Mouse (Mus musculus) intestine, embryonic 16.5 days (tissue): Measurements from ENCODE around the gene Amn. TPM values are rescaled to one million over a fixed set of nuclear protein-coding genes. Genes with fewer than 3 reads are reported as not detected.

Experiments
- ATAC-seq: fragments of 200-750 bp; cut with Nextera tagmentation; 2 replicates; pipeline ENCODE4 v1.8.0; 2017; ENCODE audit warnings: moderate TSS enrichment, moderate library complexity
- H3K27ac ChIP-seq: fragments of 300-500 bp; sonication (generic); 2 replicates; pipeline ENCODE4 v1.5.1; 2014; ENCODE audit warnings: mild to moderate bottlenecking, low read length
- H3K27me3 ChIP-seq: fragments of 300-500 bp; sonication (generic); replicated peaks from 2 replicates; pipeline ENCODE4 v1.6.1; 2014; ENCODE audit warnings: low read length, control low read depth, mixed read lengths; ENCODE audit not compliant: control insufficient read depth, insufficient read depth
- H3K36me3 ChIP-seq: fragments of 300-500 bp; sonication (generic); 2 replicates; pipeline ENCODE4 v1.6.1; 2014; ENCODE audit warnings: low read length, control low read depth; ENCODE audit not compliant: control insufficient read depth, insufficient read depth
- H3K4me1 ChIP-seq: fragments of 300-500 bp; sonication (generic); 2 replicates; pipeline ENCODE4 v1.6.1; 2014; ENCODE audit warnings: low read length, control low read depth, mixed read lengths; ENCODE audit not compliant: control insufficient read depth, insufficient read depth
- H3K4me2 ChIP-seq: fragments of 300-500 bp; sonication (generic); 2 replicates; pipeline ENCODE4 v1.6.1; 2014; ENCODE audit warnings: low read depth, low read length, control low read depth
- H3K4me3 ChIP-seq: fragments of 300-500 bp; sonication (generic); 2 replicates; pipeline ENCODE4 v1.5.1; 2014; ENCODE audit warnings: mild to moderate bottlenecking, low read length
- H3K9ac ChIP-seq: fragments of 300-500 bp; sonication (generic); 2 replicates; pipeline ENCODE4 v1.6.1; 2014; ENCODE audit warnings: low read depth, low read length
- H3K9me3 ChIP-seq: fragments of 300-500 bp; sonication (generic); 2 replicates; pipeline ENCODE4 v1.6.1; 2016; ENCODE audit warnings: low read length, control low read depth; ENCODE audit not compliant: control insufficient read depth
- WGBS: fragments of 180-500 bp; shearing (Covaris S2); extraction: QIAGEN DNeasy Blood & Tissue Kit; methylation state at CpG from one replicate; pipeline ENCODE4 v1.1.7; 2014; 5-methylcytosine and 5-hydroxymethylcytosine counted together
- polyA plus RNA-seq: library from polyadenylated mRNA; unstranded; fragments of >200 nt; fragmentation: Nextera tagmentation; extraction: Ambion mirVana; gene quantifications from 2 replicates; pipeline ENCODE4 v1.2.1, GENCODE M21; 2015

Amn gene
- 233 and 312 TPM in 2 replicates for polyA plus RNA-seq

DNA sequence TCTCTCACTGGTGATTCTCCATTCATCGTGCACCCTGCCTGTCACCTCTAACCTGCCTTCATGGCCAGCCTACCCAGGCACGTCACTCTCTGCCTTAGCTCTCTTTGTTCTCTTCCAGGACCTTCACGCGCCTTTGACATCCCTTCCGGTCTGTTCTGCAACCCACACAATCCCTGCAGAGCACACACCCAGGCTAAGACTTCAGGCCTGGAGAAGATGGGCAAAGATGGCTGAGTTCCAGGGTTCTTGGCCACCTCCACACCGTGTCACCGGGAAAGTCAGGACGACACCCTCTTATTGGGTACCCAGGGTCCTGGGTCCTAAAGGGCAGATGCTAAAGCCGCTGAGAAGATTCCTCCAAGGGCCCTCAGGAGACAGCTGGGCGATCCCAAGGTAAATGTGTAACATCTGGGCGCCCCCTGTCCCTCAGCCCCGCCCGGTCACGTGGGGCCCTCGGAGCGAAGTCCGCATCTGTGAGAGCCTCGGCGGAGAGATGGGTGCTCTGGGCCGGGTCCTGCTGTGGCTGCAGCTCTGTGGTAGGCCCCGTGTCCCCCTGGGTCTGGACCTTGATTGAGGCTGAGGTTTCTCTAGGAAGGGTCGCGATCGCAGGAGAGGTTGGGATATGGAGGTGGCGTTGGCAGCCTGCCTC lies at the start of gene Amn:
Amn (plus strand) TSS at position 467 of the 649 bp plus-strand sequence.
- peak within 1 kb of the TSS; percentile 52 for H3K4me3 ChIP-seq
- H3K4me2 ChIP-seq, result peak within 1 kb of the TSS; percentile 54
- peak; percentile 76 for ATAC-seq
- no peaks in the 10 kb centered on the region for H3K9me3 ChIP-seq
- no peaks in the 10 kb centered on the region for H3K36me3 ChIP-seq
- H3K4me1 ChIP-seq, result peaks cover 38% of the 10 kb centered on the region
- peak within 1 kb of the TSS; percentile 69 for H3K9ac ChIP-seq
- peaks cover 49% of the 10 kb centered on the region for H3K27me3 ChIP-seq
- 26% methylated on average over 25 of the region's 25 CpGs for WGBS
- H3K27ac ChIP-seq, result peak within 1 kb of the TSS; percentile 75

DNA sequence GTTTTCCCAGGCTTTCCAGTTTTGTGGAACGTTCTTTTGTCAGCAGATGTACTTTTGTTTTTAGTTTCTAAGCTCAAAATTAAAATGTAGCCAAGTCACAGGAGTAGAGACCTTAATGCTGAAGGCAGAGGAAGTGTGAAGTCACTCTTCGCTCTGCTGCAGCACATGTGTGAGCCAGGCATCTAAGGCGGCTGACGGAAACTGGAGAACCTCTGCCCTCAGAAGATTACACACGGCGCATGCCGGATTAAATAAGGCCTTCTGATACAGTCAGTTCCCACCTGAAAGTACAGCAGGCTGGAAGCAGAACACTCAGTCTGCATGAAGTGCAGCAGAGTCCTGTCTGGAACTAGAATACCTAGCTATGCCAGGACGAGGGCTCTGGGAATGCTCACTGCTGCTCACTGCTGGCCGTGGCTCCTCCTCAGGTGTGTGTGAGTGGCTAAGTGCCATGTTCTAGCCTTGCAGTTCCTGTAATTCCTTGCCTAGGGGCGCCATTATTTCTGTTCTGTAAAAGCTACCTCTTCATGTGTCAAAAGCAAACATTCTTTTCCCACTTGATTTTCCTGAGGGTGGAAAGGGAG lies 45.6 kb upstream of the Amn start:
- H3K4me3 ChIP-seq, result no peak overlapping the region
- no peak for ATAC-seq
- no peak overlapping the region for H3K27ac ChIP-seq
- no peak overlapping the region for H3K4me2 ChIP-seq
- H3K9me3 ChIP-seq, result no peaks in the 10 kb centered on the region
- no peak overlapping the region for H3K9ac ChIP-seq
- 72% methylated on average over 10 of the region's 10 CpGs for WGBS
- no peaks in the 10 kb centered on the region for H3K4me1 ChIP-seq
- peaks cover 11% of the 10 kb centered on the region for H3K36me3 ChIP-seq
- H3K27me3 ChIP-seq, result no peaks in the 10 kb centered on the region

DNA sequence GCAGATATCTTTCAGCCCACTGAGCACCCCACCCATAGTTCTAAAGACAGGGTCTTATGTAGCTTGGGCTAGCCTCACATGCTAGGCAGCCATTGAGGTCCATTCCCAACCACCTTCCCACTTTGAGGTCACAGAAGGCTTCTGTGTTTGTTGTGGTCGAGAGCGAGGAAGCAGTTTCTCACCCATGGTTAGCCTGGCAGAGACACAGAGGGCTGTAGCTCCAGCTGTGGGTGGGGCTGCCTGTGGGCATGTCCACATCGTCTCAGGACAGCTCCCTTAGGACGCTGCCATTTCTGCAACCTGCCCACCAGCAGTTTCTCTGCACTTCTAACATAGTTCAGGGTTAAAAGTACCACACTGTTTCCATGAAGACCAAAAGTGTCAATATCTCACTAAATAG lies 43.5 kb upstream of the Amn start:
- Histone ChIP-seq H3K36me3 (peaks cover 1% of the 10 kb centered on the region), H3K9ac (no peak overlapping the region), H3K27ac (no peak overlapping the region), H3K4me3 (no peak overlapping the region), H3K9me3 (no peaks in the 10 kb centered on the region), H3K4me1 (no peaks in the 10 kb centered on the region), H3K4me2 (no peak overlapping the region), H3K27me3 (no peaks in the 10 kb centered on the region)
- ATAC-seq, result no peak
- WGBS, result 80% methylated on average over 4 of the region's 4 CpGs

DNA sequence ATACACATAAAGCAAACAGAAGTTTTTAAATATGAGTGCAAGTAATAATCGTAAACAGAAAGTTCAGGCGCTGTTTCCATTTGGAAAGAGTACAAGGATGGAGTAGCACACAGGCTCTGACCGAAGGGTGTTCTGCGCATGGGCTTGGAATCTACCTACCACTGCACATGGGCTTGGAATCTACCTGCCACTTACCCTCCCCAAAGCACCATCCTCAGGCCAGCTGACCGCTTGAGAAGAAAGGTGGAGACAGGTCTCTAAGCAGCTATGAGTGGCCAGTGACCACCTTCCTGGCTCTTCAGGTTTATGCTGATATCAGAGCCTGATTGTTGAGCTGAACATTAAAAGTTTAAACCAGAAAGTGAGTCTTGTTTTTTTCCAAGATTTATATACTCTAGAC lies 42.4 kb upstream of the Amn start:
- Histone ChIP-seq H3K4me3 (no peak overlapping the region), H3K27me3 (no peaks in the 10 kb centered on the region), H3K9me3 (no peaks in the 10 kb centered on the region), H3K4me2 (no peak overlapping the region), H3K4me1 (no peaks in the 10 kb centered on the region), H3K27ac (no peak overlapping the region), H3K36me3 (no peaks in the 10 kb centered on the region), H3K9ac (no peak overlapping the region)
- ATAC-seq, result no peak
- WGBS, result 95% methylated on average over 5 of the region's 5 CpGs

DNA sequence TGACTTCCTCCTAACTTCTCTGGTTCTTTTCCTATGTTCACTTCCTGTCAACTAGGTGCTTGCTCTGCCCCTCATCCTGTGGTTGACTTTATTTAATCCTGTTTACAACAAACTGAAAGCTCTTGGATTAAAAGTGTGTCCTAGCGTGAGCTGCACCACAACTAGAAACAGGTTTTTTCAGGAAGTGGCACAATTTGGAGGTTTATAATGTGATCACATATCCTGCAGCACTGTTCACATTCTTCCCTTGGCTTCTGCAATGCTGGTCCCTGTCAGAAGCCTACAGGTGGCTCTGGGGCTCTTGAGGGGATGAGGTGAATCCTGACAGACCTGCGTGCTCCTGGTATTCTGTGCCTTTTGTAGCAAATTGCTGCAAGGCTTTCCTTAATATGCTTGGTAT lies 40.1 kb upstream of the Amn start:
- H3K27ac ChIP-seq, result no peak overlapping the region
- no peaks in the 10 kb centered on the region for H3K36me3 ChIP-seq
- no peak overlapping the region for H3K9ac ChIP-seq
- H3K27me3 ChIP-seq, result no peaks in the 10 kb centered on the region
- 96% methylated on average over 2 of the region's 2 CpGs for WGBS
- ATAC-seq, result no peak
- no peak overlapping the region for H3K4me2 ChIP-seq
- H3K4me3 ChIP-seq, result no peak overlapping the region
- peaks cover 11% of the 10 kb centered on the region; the same call in 1 of the 2 replicates for H3K4me1 ChIP-seq
- no peaks in the 10 kb centered on the region for H3K9me3 ChIP-seq

DNA sequence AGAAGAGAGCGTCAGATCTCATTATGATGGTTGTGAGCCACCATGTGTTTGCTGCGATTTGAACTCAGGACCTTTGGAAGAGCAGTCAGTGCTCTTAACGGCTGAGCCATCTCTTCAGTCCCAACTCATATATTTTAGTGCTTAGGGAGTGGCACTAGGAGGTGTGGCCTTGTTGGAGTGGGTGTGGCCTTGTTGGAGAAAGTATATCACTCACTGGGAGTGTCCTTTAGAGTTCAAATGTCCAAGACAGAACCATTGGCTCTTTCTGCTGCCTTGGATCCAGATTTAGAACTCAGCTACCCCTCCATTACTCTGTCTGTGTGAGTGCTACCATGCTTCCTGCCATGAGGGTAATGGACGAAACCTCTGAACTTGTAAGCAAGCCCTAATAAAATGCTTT lies 37.1 kb upstream of the Amn start:
- Histone ChIP-seq H3K4me2 (no peak overlapping the region), H3K9ac (no peak overlapping the region), H3K4me3 (no peak overlapping the region), H3K9me3 (no peaks in the 10 kb centered on the region), H3K27me3 (no peaks in the 10 kb centered on the region), H3K36me3 (no peaks in the 10 kb centered on the region; the same call in 1 of the 2 replicates), H3K27ac (0 out of 2 replicates have a peak overlapping the region, but pooled peaks have one; percentile 31), H3K4me1 (peaks cover 11% of the 10 kb centered on the region; the same call in 1 of the 2 replicates)
- ATAC-seq, result peak; percentile 78
- WGBS, result 82% methylated on average over 4 of the region's 4 CpGs

DNA sequence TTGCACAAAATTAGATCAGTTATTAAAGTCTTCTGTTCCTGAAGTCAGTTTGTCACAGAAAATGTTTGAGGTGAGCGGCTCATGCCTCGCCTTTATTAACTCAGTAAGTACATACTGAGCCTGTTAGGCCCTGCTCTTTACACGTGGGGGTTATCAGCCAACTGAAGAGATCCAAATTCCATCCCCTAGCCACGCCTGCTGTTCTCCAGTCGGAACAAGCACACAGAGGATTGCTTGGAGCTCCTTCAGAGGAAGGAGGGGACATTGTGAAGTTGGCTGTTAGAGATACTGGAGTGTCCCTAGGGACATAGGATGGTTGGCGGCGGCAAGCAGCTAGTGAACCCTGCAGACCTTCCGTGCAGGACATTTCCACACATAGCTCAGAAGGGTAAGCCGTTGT lies 36.5 kb upstream of the Amn start:
- Histone ChIP-seq H3K36me3 (no peaks in the 10 kb centered on the region; the same call in 1 of the 2 replicates), H3K4me1 (peaks cover 11% of the 10 kb centered on the region; the same call in 1 of the 2 replicates), H3K27me3 (no peaks in the 10 kb centered on the region), H3K9ac (no peak overlapping the region), H3K4me3 (no peak overlapping the region), H3K4me2 (no peak overlapping the region), H3K9me3 (no peaks in the 10 kb centered on the region), H3K27ac (0 out of 2 replicates have a peak overlapping the region, but pooled peaks have one; percentile 31)
- WGBS, result 70% methylated on average over 9 of the region's 9 CpGs
- peak; percentile 79 for ATAC-seq

DNA sequence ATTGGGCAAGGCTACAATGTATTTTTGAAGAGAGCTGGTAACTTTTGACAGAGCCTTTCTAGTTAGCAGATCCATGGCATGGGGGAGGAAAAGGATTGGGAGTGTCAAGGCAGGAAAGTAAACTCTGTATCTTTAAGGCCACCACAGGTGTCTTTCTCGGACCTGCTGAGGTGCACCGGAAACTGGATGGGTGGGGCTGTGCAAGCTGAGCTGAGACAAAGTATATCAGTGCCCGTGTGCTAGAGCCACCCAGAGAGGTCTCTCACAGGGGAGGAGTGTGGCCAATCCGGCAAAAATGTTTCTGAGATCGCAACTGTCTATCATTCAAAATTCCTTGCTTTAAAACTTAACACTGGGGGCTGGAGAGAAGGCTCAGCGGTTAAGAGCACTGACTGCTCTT lies 35.3 kb upstream of the Amn start:
- WGBS, result 84% methylated on average over 6 of the region's 6 CpGs
- Histone ChIP-seq H3K4me2 (no peak overlapping the region), H3K27ac (no peak overlapping the region), H3K4me1 (peaks cover 11% of the 10 kb centered on the region; the same call in 1 of the 2 replicates), H3K36me3 (no peaks in the 10 kb centered on the region; the same call in 1 of the 2 replicates), H3K27me3 (no peaks in the 10 kb centered on the region), H3K4me3 (no peak overlapping the region), H3K9me3 (no peaks in the 10 kb centered on the region), H3K9ac (no peak overlapping the region)
- ATAC-seq, result no peak

DNA sequence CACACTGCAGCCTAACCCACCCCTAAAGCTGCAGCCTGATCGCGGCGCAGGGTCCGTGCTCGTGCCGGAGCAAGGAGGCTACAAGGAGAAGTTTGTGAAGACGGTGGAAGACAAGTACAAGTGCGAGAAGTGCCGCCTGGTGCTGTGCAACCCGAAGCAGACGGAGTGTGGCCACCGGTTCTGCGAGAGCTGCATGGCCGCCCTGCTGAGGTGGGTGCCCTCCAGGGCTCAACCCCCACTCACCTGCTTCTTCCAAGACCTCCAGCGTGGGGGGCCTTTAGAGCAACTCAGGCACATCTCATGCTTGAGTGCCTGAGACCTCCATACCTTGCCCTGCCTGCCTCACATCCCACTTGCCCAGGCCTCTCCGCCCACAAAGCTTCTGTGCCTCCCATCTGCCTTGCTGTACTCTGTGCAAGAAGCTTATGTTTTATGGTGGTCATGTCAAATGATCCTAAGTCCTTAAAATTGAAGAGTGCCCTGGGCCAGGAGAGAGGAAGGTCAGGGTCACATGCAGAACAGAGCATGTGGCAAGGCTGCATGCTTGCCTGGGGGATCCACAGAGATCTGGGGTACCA lies 33.2 kb upstream of the Amn start:
- Histone ChIP-seq H3K27me3 (no peaks in the 10 kb centered on the region), H3K9ac (no peak overlapping the region), H3K4me3 (no peak overlapping the region), H3K9me3 (no peaks in the 10 kb centered on the region), H3K4me2 (no peak overlapping the region), H3K36me3 (no peaks in the 10 kb centered on the region; the same call in 1 of the 2 replicates), H3K27ac (no peak overlapping the region), H3K4me1 (peaks cover 11% of the 10 kb centered on the region; the same call in 1 of the 2 replicates)
- ATAC-seq, result no peak
- 98% methylated on average over 16 of the region's 16 CpGs for whole genome bisulfite sequencing
